Mouse (Mus musculus): ENCODE measurements at regions not wholly inside any gene's neighbourhood (a gene's known extent, or its start where the extent isn't known, plus 50 kb on each side); places are given as distances from the start of the nearest gene placed in this dataset.

DNA sequence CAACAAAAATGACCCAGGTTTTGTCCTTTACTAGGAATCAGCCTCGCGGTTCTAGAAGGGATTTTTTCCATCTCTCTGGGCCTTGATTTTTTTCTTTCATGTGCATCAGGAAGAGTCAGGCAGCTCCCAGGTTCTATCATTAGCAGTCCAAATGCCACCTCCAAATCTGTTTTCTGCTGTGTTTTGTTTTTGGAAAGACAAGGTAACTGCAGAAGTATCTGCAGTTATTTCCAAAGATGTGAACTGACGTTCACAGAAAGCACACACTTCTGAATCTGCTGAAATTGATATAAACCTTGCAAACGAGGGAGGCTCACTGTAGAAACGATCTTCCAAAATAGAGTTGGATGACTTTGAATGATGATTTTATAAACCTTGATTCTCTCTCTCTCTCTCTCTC is 480.1 kb downstream of the Prss52 start:
- TF ChIP-seq TAL1 (IDR thresholded peaks at IDR 0.05; ENCODE audit: low read length) (no peak), MXI1 (IDR thresholded peaks at IDR 0.05; ENCODE audit: low read depth, low read length) (no peak)
- H3K79me2 ChIP-seq (ENCODE audit: control insufficient read depth, insufficient read depth, low read length, poor library complexity), result no peaks in the 10 kb centered on the region
- no peak for DNase-seq (ENCODE audit: low read depth, low spot score)
- no peak overlapping the region for H3K27ac ChIP-seq (ENCODE audit: control insufficient read depth, low read depth, low read length)
- H3K4me1 ChIP-seq (ENCODE audit: control insufficient read depth in 1 of 2, insufficient read depth in 2 of 2, low read length in 2 of 2), result no peaks in the 10 kb centered on the region
- H3K27me3 ChIP-seq (ENCODE audit: control insufficient read depth in 1 of 2, insufficient read depth in 2 of 2, low read length in 2 of 2), result no peaks in the 10 kb centered on the region; a peak in 1 of 4 replicates
- H3K9me3 ChIP-seq (replicated peaks; ENCODE audit: insufficient read depth, low read length), result no peaks in the 10 kb centered on the region
- H3K9ac ChIP-seq (ENCODE audit: control insufficient read depth, low read depth, low read length, poor library complexity, severe bottlenecking), result no peak overlapping the region
- H3K4me3 ChIP-seq (ENCODE audit: control insufficient read depth in 1 of 2, insufficient read depth in 1 of 2, low read depth in 2 of 2, low read length in 2 of 2), result no peak overlapping the region
- no peaks in the 10 kb centered on the region for H3K36me3 ChIP-seq (ENCODE audit: control insufficient read depth in 1 of 2, insufficient read depth in 2 of 2, low read length in 2 of 2)

DNA sequence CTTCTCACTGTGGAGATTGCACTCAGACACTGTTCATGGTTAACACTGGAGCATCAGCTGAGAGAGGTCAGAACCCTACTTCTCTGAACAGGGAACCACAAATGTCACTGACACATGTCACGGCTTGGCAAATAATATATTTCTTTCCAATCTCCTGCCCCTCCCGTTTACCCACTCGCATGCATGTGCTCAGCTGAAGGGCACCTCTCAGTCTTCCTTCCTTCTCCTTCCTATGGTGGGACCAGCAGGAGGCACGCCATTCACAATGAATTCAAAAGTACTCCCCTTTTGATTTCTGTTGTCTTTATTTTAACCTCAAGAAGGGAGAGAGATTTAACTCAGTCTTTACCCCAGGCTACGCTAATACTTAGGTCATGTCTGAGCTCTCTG is 481.0 kb downstream of the Prss52 start:
- H3K4me1 ChIP-seq (ENCODE audit: control insufficient read depth in 1 of 2, insufficient read depth in 2 of 2, low read length in 2 of 2), result no peaks in the 10 kb centered on the region
- DNase-seq (ENCODE audit: low read depth, low spot score), result no peak
- H3K9ac ChIP-seq (ENCODE audit: control insufficient read depth, low read depth, low read length, poor library complexity, severe bottlenecking), result no peak overlapping the region
- no peak for TF ChIP-seq TAL1 (IDR thresholded peaks at IDR 0.05; ENCODE audit: low read length)
- TF ChIP-seq MEF2A (IDR thresholded peaks at IDR 0.05; ENCODE audit: extremely low read depth, insufficient replicate concordance, low read depth, low read length, poor library complexity, severe bottlenecking), result no peak
- TF ChIP-seq POLR2AphosphoS2 (IDR thresholded peaks at IDR 0.05; ENCODE audit: low read length), result no peak
- TF ChIP-seq ZC3H11A (IDR thresholded peaks at IDR 0.05; ENCODE audit: low read depth, low read length), result no peak
- no peak for TF ChIP-seq EP300 (IDR thresholded peaks at IDR 0.05; ENCODE audit: low read depth in 1 of 2, low read length in 2 of 2)
- no peak for TF ChIP-seq SMC3 (IDR thresholded peaks at IDR 0.05; ENCODE audit: low read depth, low read length)
- TF ChIP-seq RAD21 (IDR thresholded peaks at IDR 0.05; ENCODE audit: low read depth, low read length), result no peak
- TF ChIP-seq JUND (IDR thresholded peaks at IDR 0.05; ENCODE audit: low read depth, low read length), result no peak
- no peak for TF ChIP-seq ZKSCAN1 (IDR thresholded peaks at IDR 0.05; ENCODE audit: low read depth, low read length)
- TF ChIP-seq MAFK (IDR thresholded peaks at IDR 0.05; ENCODE audit: borderline replicate concordance, low read depth, low read length), result no peak
- no peak for TF ChIP-seq POLR2A (IDR thresholded peaks at IDR 0.05; ENCODE audit: control insufficient read depth in 1 of 2, insufficient read depth in 1 of 2, low read depth in 1 of 2, low read length in 2 of 2, poor library complexity in 1 of 2)
- TF ChIP-seq ZMIZ1 (IDR thresholded peaks at IDR 0.05; ENCODE audit: low read depth, low read length), result no peak
- TF ChIP-seq BHLHE40 (IDR thresholded peaks at IDR 0.05; ENCODE audit: borderline replicate concordance, low read depth, low read length), result no peak
- no peak for TF ChIP-seq NRF1 (IDR thresholded peaks at IDR 0.05; ENCODE audit: insufficient read depth, low read depth, low read length, poor library complexity, severe bottlenecking)
- H3K27ac ChIP-seq (ENCODE audit: control insufficient read depth, low read depth, low read length), result no peak overlapping the region
- no peaks in the 10 kb centered on the region for H3K36me3 ChIP-seq (ENCODE audit: control insufficient read depth in 1 of 2, insufficient read depth in 2 of 2, low read length in 2 of 2)
- no peaks in the 10 kb centered on the region; a peak in 1 of 4 replicates for H3K27me3 ChIP-seq (ENCODE audit: control insufficient read depth in 1 of 2, insufficient read depth in 2 of 2, low read length in 2 of 2)
- H3K79me2 ChIP-seq (ENCODE audit: control insufficient read depth, insufficient read depth, low read length, poor library complexity), result no peaks in the 10 kb centered on the region
- H3K4me3 ChIP-seq (ENCODE audit: control insufficient read depth in 1 of 2, insufficient read depth in 1 of 2, low read depth in 2 of 2, low read length in 2 of 2), result no peak overlapping the region
- no peaks in the 10 kb centered on the region for H3K9me3 ChIP-seq (replicated peaks; ENCODE audit: insufficient read depth, low read length)
